Mouse (Mus musculus) neural tube, embryonic 10.5 days (tissue): ENCODE results near the gene Cacna1d.

Experiments
- DNase-seq: peaks from one replicate; pipeline ENCODE4 v3.0.0-alpha.2; 2017; ENCODE audit warnings: low spot score; ENCODE audit errors: extremely low spot score

The Cacna1d gene

GRCm38 (mm10) chr14:30218114-30218513, 273.1 kb downstream of the Cacna1d start:
- no peak for DNase-seq

- DNase-seq: no peak
Measured at GRCm38 (mm10) chr14:30217124-30217523, 274.1 kb downstream of the Cacna1d start.

DNA sequence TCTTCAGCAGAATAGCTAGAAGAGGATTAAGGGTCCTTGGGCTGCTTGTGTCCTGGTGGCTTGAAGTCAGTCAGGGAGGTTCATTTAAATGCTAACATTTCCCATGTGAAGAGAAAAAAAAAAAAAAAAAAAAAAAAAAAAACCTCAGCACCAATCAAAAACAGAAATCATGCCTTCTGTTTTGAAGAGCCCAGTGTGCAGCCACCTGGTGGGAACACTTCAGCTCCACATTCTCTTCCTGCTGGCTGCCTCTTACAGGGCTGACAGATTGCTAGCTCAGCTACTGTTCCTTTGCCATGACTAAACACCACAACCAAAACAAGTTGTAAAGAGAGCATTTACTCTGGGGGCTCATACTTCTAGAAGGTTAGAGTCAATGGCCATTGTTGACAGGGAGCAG, 283.1 kb downstream of the Cacna1d start:
- no peak for DNase-seq

DNA sequence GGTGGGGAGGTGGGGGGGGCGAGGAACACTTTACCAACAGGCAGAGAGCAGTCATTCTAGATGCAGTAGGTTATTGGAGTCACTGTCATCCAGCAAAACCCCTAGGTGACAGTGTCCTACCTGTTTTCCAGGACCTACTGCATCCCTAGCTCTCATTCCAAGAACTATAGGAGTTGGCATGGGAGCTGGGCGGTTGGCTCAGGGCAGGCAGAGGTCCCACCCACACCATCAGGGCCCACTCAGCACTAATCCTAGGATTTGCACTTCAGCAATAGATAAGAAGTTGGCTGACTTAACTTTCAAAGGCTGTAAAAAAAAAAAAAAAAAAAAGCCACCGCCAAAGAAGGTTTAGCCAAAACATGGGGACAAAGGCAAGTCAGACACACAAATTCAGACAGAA, 285.4 kb downstream of the Cacna1d start:
- DNase-seq: no peak

GRCm38 (mm10) chr14:30204526-30204925, 286.7 kb downstream of the Cacna1d start:
- no peak for DNase-seq

DNA sequence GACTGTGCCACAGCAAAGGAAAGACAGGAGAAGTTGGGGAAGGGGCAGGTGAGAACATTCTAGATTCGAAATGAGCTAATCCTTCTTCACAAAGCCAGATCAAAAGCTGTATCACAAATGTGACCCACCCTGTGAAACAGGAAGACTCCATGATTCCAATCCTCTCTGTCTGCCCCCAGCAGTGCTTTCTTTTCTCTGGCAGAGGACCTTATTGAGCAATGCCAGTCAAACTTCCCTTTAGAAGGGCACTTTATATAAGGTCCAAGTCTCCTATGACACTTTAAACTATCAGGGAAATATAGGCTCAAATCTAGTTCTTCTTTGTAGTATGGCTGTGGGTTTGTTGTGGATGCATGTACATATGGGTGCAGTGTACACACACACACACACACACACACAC, 290.9 kb downstream of the Cacna1d start:
- no peak for DNase-seq

DNA sequence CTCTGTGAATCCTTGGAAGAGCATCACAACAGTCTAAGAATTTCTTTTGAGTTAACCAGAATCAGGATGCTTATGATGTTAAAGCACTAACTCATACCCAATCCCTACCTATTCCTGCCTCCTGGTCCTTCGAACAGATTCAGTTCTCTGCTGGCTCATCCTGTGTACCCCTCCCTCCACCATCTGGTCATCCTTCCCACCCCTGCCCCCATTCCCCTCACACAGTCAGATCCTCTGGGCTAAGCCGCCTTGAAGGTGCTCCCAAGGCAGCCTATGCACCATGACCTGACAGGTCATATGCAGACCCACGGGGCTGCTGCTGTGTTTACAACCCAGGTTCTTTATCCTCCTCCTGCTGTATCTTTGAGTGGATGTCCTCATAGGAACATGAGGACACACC, 292.4 kb downstream of the Cacna1d start:
- DNase-seq: no peak

GRCm38 (mm10) chr14:30198116-30198515, 293.1 kb downstream of the Cacna1d start:
- DNase-seq: no peak

DNA sequence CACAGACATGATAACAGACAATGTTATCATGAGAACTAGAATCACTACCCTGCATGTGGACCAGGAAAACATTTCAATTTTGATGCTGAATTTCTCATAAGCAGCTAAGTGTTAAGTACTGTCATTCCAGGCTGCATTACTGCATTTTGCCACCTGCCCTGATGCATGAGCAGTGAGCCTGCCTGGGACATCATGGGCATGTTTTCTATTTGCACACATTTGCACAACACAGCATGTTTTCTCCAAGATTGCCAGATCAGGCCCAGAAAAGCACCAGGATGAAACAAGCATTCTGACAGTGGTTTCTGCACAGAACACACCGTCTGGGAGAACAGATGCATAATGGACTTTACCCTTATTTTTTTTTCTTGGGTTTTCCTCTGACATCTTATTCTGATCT, 294.3 kb downstream of the Cacna1d start:
- no peak for DNase-seq

DNA sequence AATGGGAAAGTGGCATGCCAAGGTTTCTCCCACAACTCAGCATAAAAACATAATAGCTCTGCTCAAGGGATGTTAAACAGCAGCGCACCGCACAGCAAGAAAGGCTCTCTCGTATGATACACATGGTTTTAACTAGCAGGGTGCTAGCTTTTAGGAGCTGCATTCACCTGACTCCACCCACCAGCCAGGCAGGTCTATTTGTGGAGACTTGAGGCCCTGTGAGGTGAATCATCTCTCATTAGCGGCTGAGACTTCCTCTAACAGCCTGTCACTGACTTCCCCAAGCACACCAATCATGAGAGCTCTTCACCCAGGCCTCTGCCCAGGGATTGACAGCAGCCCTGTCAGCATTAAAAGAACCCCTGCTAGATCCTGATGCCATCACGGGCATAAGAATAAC, 295.0 kb downstream of the Cacna1d start:
- DNase-seq: no peak

GRCm38 (mm10) chr14:30190308-30190971, 300.8 kb downstream of the Cacna1d start:
- DNase-seq: no peak

- DNase-seq: no peak
Measured at GRCm38 (mm10) chr14:30185616-30186274, 305.5 kb downstream of the Cacna1d start.

DNA sequence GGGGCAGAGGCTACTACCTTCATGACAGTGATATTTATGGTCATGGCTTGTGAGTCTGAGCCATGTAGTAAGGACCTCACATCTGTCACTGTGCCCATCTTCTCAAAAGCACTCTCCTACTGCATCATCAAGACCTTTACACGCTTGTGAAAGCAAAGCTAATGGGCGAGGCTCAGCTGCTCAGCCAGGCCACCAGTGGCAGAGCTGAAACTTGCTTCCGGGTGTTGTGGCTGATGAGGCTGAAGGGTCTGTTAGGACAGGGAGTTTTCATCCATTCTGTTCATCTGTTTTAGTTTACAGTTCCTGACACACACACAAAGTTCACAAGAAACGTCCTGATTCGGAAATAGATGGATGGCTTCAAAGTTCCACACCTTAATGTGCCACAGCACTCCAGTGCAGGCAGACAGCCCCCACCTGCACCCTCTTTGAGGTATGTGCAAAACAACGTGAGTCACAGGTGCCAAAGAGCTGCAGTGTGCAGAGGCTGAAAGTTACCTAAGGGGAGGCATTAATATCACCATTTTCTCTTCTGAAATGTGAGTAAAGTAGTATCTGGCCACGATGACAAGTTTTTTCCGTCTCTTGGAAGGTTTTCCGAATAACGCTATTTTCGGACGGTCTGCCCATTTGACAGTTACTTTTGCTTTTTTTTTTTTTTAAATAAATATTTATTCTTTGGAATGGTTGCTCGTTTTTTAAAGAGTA, 306.7 kb downstream of the Cacna1d start:
- no peak for DNase-seq

DNA sequence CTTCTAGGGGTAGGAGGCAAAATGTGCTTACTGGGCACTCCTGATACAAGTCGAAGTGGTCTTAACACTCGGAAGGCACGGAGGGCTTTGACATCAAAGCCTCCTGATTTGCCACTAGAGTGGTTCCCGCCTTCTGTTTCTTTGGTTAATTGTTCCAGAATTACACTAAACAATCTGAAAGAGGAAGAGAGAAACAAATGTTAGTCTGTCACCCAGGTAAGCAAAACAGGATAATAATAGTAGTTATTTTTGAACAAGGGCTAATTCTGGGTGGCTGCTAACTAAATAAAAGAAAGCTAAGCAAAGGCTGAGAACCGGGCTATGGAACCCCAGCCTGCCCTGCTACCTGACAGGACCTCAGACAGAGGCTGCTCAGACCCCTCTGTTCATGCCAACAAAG, 307.2 kb downstream of the Cacna1d start:
- DNase-seq: no peak

- no peak for DNase-seq
Measured at GRCm38 (mm10) chr14:30182624-30183524, 308.4 kb downstream of the Cacna1d start.

DNA sequence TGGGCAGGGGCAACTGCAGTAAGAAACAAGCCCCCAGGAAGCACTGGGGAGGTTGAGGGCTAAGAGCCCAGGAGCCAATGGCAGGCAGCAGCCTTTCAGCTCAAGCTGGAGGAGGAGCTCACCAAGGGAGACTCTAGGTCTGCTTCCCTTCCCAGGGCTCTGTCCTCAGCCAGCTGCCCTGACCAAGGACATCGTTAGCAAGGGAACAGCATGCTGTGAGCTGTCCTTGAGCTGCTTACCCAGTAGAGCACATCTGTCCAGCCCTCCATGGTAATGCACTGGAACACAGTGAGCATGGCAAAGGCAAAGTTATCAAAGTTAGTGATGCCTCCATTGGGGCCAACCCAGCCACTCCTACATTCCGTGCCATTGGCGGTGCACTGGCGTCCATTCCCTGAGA, 312.9 kb downstream of the Cacna1d start:
- DNase-seq: no peak

- DNase-seq: no peak
Measured at GRCm38 (mm10) chr14:30177850-30178249, 313.4 kb downstream of the Cacna1d start.

DNA sequence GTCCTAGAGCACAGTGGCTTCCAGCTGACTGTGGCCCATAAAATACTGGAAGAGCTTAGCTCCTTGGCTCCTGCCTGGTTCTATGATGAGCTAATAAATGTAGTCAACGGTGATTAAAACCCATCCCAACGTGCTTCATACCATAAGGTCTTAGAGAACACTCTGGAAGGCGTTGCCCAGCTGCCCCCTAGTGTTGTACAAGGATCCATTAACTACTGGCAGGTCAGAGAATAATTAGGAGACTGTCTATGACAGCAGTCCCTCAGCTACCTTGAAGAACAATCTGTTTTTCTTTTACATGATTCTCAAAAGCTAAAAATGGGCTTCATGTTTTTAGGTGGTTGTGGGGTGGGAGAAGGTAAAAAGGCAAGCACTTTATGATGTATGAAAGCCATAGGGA, 315.9 kb downstream of the Cacna1d start:
- DNase-seq: no peak

DNA sequence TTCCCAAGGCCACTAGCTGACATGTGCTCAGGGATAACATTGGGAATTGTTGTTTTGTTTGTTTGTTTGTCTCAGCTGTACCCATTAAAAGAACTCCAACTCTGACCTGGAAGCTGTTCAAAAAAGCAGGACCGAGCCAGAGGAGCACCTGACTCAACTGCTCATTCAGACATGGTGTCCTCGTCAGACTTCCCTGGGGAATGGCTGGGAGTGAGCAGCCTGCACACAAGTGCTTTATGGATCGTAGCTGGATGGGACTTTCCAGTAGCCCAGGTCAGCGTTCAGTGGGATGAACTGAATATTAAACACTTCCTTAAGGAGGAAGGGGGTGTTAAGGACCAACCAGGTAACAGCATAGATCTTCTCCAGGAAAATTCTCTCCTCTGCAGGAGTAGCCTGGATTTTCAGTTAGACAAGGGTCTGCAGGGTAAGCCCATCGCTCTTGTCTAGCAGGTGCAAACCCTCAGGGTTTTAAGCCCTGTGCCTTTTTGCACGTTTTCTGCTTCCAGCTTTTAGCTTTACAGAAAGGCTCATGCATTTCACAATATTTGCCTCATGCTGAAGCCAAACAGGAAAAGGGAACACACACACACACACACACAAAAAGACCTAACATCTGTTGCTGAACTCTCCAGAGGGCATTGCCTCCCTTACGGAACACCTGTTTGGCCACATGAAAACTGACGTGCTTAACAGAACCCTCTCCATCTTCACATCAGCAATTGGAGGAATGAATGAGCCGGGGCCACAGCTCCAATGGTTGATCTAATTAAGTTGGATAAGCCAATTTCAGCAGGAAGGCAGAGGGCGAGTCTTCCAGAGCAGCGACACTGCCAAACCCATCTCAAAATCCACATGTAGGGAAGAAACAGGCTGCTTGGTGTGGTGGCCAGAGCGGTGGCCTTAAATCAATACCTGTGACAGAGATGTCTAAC, 318.2 kb downstream of the Cacna1d start:
- no peak for DNase-seq

DNA sequence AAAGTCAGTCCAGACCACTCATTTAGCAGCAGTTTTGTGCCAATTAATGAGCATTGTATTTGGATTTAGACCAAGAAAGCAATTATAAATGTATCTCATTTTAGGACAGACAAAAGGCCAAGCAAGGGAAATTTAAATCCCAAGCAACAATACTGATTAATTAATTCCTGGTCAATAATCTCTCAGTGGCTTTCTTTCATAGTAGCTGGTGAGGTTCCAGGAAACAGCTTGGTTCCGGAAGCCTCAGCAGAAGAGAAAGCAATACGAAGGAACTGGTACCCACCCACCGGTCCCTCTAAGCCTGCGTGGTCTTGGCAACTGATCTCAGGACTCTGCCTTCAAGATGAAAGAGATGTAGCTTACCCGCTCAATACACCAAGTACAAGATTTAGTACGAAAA, 319.7 kb downstream of the Cacna1d start:
- DNase-seq: no peak

GRCm38 (mm10) chr14:30171008-30171407, 320.2 kb downstream of the Cacna1d start:
- DNase-seq: no peak
